In genomic region chr11:53768422-53769184, GRCm38 (mm10) we compare ENCODE assay signal across 35 mouse cellular contexts. TPM values are rescaled to one million over a fixed set of nuclear protein-coding genes. Genes with fewer than 3 reads are reported as not detected.
DNase-seq lines count a peak whose midpoint lies in the region; ATAC-seq and TF ChIP-seq lines count a peak whose summit lies in the region.
"Had no signal": no experiment of that assay in that cellular context is flagged by ENCODE, and none has a peak within 500 bp of the region (broad histone marks: within the 10 kb centered on the region; RNA-seq: fewer than 3 reads in every experiment).

No protein-coding gene starts in this region.

- peak overlapping the region; percentile 97; the same call in 1 of the 2 replicates for H3K27ac ChIP-seq in liver, postnatal 0 days (ENCODE audit: low read depth)
- no peak overlapping the region for H3K27ac ChIP-seq in liver, embryonic 11.5 days (ENCODE audit: low read depth, low read length)
- H3K27ac ChIP-seq: forebrain, embryonic 12.5 days; hindbrain, embryonic 12.5 days; limb, embryonic 13.5 days; liver, embryonic 13.5 days; neural tube, embryonic 13.5 days had no signal

- peak overlapping the region; percentile 79; the same call in 1 of the 2 replicates for H3K4me2 ChIP-seq in liver, postnatal 0 days (ENCODE audit: low read depth, low read length)
- H3K4me2 ChIP-seq in liver, embryonic 11.5 days = no peak overlapping the region

- DNase-seq in CD4-positive, CD25-positive, alpha-beta regulatory T cell, adult 2 months (ENCODE audit: low read depth, low spot score) = peak; percentile 51
- DNase-seq in liver, postnatal 0 days = no peak
- DNase-seq in liver, embryonic 11.5 days (ENCODE audit: low spot score) = no peak
- peak; percentile 50 for DNase-seq in CD4-positive helper T cell, adult 2 months (ENCODE audit: low read depth, low spot score)
- DNase-seq in induced T-regulatory cell, adult 2 months (ENCODE audit: low read depth) = peak; percentile 81
- no peak for DNase-seq in heart, postnatal 25 days (ENCODE audit: low spot score)
- no peak for DNase-seq in retina, embryonic 14.5 days (ENCODE audit: low spot score)
- DNase-seq: adrenal gland, postnatal 25 days; cerebellum, adult 11 months; cerebellum, adult 9-11 months; gastrocnemius, postnatal 10 days; heart, postnatal 10 days; kidney, postnatal 36 days; layer of hippocampus, postnatal 36 days; liver, embryonic 13.5 days; lung, embryonic 14.5 days; lung, postnatal 4 days; midbrain, embryonic 14.5 days; right cerebral cortex, adult 18-20 months; thymus, postnatal 36 days had no signal

- H3K36me3 ChIP-seq in liver, postnatal 0 days (replicated peaks; ENCODE audit: insufficient read depth, low read length) = peaks cover 12% of the 10 kb centered on the region
- H3K36me3 ChIP-seq in liver, embryonic 11.5 days (ENCODE audit: control insufficient read depth, insufficient read depth, low read length) = no peaks in the 10 kb centered on the region; the same call in 1 of the 2 replicates
- H3K36me3 ChIP-seq: forebrain, embryonic 12.5 days; hindbrain, embryonic 12.5 days; neural tube, embryonic 13.5 days had no signal

- no peak overlapping the region for H3K4me3 ChIP-seq in liver, postnatal 0 days (ENCODE audit: low read depth, low read length)
- no peak overlapping the region for H3K4me3 ChIP-seq in liver, embryonic 11.5 days (ENCODE audit: low read depth, low read length)

- no peak for TF ChIP-seq EP300 in liver, postnatal 0 days (IDR thresholded peaks at IDR 0.05; ENCODE audit: low read depth)

- intact Hi-C loops in heart, postnatal 25 days (cut with DNase I) = no loop called here

- no peaks in the 10 kb centered on the region for H3K27me3 ChIP-seq in liver, postnatal 0 days (ENCODE audit: insufficient read depth, low read length)
- H3K27me3 ChIP-seq in liver, embryonic 11.5 days (replicated peaks; ENCODE audit: control insufficient read depth, insufficient read depth, low read length) = peaks cover 17% of the 10 kb centered on the region

- no peak for ATAC-seq in CD4-positive, CD25-positive, alpha-beta regulatory T cell, adult 4 months
- ATAC-seq in liver, postnatal 0 days = no peak
- ATAC-seq in liver, embryonic 11.5 days (replicated peaks; ENCODE audit: low FRiP score) = no peak
- ATAC-seq: inflammation-experienced regulatory T-cells, adult 6 months had no signal

- H3K9me3 ChIP-seq in liver, postnatal 0 days (ENCODE audit: low read length) = no peaks in the 10 kb centered on the region
- H3K9me3 ChIP-seq in liver, embryonic 11.5 days (ENCODE audit: control insufficient read depth, low read length) = no peaks in the 10 kb centered on the region
- H3K9me3 ChIP-seq: forebrain, embryonic 12.5 days; heart, embryonic 12.5 days; hindbrain, embryonic 12.5 days; limb, embryonic 13.5 days; liver, embryonic 13.5 days; neural tube, embryonic 13.5 days had no signal

- 66% methylated on average over 13 of the region's 13 CpGs for WGBS in liver, postnatal 0 days (ENCODE audit: insufficient replicate concordance)
- WGBS in liver, embryonic 11.5 days = 69% methylated on average over 13 of the region's 13 CpGs

- TF ChIP-seq CTCF in liver, postnatal 0 days (IDR thresholded peaks at IDR 0.05; ENCODE audit: low read depth) = no peak

- peaks cover 35% of the 10 kb centered on the region for H3K4me1 ChIP-seq in liver, postnatal 0 days (ENCODE audit: insufficient read depth)
- peaks cover 22% of the 10 kb centered on the region for H3K4me1 ChIP-seq in liver, embryonic 11.5 days (replicated peaks; ENCODE audit: control insufficient read depth, insufficient read depth, low read length)

- no peak overlapping the region for H3K9ac ChIP-seq in liver, postnatal 0 days (replicated peaks)
- H3K9ac ChIP-seq in liver, embryonic 11.5 days (ENCODE audit: low read depth, low read length) = no peak overlapping the region

RNA-seq across cellular contexts. Expression of gene Irf1, which starts 1.2 kb away (rescaled TPM):
- polyA plus RNA-seq in CD4-positive, CD25-positive, alpha-beta regulatory T cell, adult 4 months (2017; shearing (Covaris generic)) = 100 to 1,000 TPM; 310 to 397 TPM
- polyA plus RNA-seq in liver, postnatal 0 days (2015; fragmentation: Nextera tagmentation; extraction: Ambion mirVana) = 22.0 and 24.5 TPM in 2 replicates
- polyA plus RNA-seq in liver, embryonic 11.5 days (2014; fragmentation: Nextera tagmentation; extraction: Ambion mirVana) = 8.4 and 8.7 TPM in 2 replicates
- total RNA-seq in heart, postnatal 25 days (2021) = 10 to 100 TPM; 13.7 to 21.1 TPM

RNA-seq across cellular contexts. Expression of gene Gm17334, which starts 4.4 kb away (rescaled TPM):
- 1 to 10 TPM; 6.1 to 9.8 TPM for polyA plus RNA-seq in CD4-positive, CD25-positive, alpha-beta regulatory T cell, adult 4 months (2017; shearing (Covaris generic))
- polyA plus RNA-seq in liver, postnatal 0 days (2015; fragmentation: Nextera tagmentation; extraction: Ambion mirVana) = 0.12 and 0.23 TPM in 2 replicates
- polyA plus RNA-seq in liver, embryonic 11.5 days (2014; fragmentation: Nextera tagmentation; extraction: Ambion mirVana) = not detected in 2 replicates
- total RNA-seq in heart, postnatal 25 days (2021) = under 1 TPM in 1 of 2 experiments, not detected in 1; 0.31 TPM
- polyA plus RNA-seq: embryonic facial prominence, embryonic 11.5 days; erythroblast, embryonic 14.5 days; forebrain, embryonic 12.5 days; heart, embryonic 12.5 days; hindbrain, embryonic 12.5 days; kidney, embryonic 14.5 days; liver, embryonic 13.5 days; neural tube, embryonic 13.5 days had no signal

RNA-seq across cellular contexts. Expression of gene Il5, which starts 48.0 kb away (rescaled TPM):
- not detected for polyA plus RNA-seq in CD4-positive, CD25-positive, alpha-beta regulatory T cell, adult 4 months (2017; shearing (Covaris generic))
- polyA plus RNA-seq in liver, postnatal 0 days (2015; fragmentation: Nextera tagmentation; extraction: Ambion mirVana) = not detected in 2 replicates
- not detected in 2 replicates for polyA plus RNA-seq in liver, embryonic 11.5 days (2014; fragmentation: Nextera tagmentation; extraction: Ambion mirVana)
- total RNA-seq in heart, postnatal 25 days (2021) = not detected
- total RNA-seq: adrenal gland, postnatal 25 days; common myeloid progenitor, adult 5-6 weeks; gastrocnemius, postnatal 10 days; granulocyte monocyte progenitor cell, adult 5-6 weeks; heart, postnatal 10 days; layer of hippocampus, adult 8-10 months; layer of hippocampus, postnatal 36 days; left cerebral cortex, postnatal 14 days; megakaryocyte-erythroid progenitor cell, adult 5-6 weeks had no signal
- polyA plus RNA-seq: embryonic facial prominence, embryonic 11.5 days; erythroblast, embryonic 14.5 days; forebrain, embryonic 12.5 days; heart, embryonic 12.5 days; hindbrain, embryonic 12.5 days; inflammation-experienced regulatory T-cells, adult 6 months; kidney, embryonic 14.5 days; limb, embryonic 13.5 days; liver, embryonic 13.5 days; lung, embryonic 14.5 days; midbrain, embryonic 14.5 days; neural tube, embryonic 13.5 days had no signal

Comparison
In these comparisons a context has a peak if more than half of its experiments do, and no peak if none do; other contexts are left out.
1. DNase-seq: peak in CD4-positive, CD25-positive, alpha-beta regulatory T cell, adult 2 months (single experiment), CD4-positive helper T cell, adult 2 months (single experiment) and induced T-regulatory cell, adult 2 months (single experiment); none in liver, postnatal 0 days (single experiment), liver, embryonic 11.5 days (single experiment), heart, postnatal 25 days (single experiment) and retina, embryonic 14.5 days (single experiment).
2. RNA of gene Irf1, which starts 1.2 kb away (polyA plus RNA-seq): 310 to 397 TPM in CD4-positive, CD25-positive, alpha-beta regulatory T cell, adult 4 months; 22.0 to 24.5 TPM in liver, postnatal 0 days and 8.4 to 8.7 TPM in liver, embryonic 11.5 days; every median in the first group is over 10 times any median in the second.